Mouse (Mus musculus): Measurements from ENCODE around the gene Wsb1. TPM values are rescaled to one million over a fixed set of nuclear protein-coding genes. Genes with fewer than 3 reads are reported as not detected.

The Wsb1 gene
- total and polyA plus RNA-seq, 2 experiments from 2014 or later, result 215 to 277 TPM

DNA sequence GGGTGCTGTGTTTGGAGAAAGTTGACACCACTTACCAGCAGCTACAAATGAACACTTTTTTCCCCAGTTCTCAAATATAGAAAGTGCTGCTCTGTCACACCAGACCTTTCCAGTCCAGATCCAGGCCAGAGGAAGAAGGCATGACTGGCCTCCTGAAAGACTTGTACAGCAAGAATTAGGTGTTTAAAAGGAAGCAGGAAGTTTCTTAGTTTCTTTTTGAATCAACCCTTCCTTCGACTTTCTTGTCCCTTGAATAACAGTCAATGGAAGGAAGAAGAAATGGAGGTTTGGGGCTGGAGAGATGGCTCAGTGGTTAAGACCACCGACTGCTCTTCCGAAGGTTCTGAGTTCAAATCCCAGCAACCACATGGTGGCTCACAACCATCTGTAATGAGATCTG, 38.6 kb upstream of the Wsb1 start:
- ATAC-seq (no peak), DNase-seq (no peak)
- Histone ChIP-seq H3K9ac (no peak overlapping the region), H3K4me1 (ENCODE audit: insufficient read depth) (no peaks in the 10 kb centered on the region), H3K27me3 (ENCODE audit: insufficient read depth, low read length) (no peaks in the 10 kb centered on the region), H3K9me3 (ENCODE audit: low read length) (no peaks in the 10 kb centered on the region), H3K36me3 (ENCODE audit: insufficient read depth) (no peaks in the 10 kb centered on the region), H3K4me2 (ENCODE audit: low read depth) (no peak overlapping the region), H3K4me3 (ENCODE audit: low read depth, low read length) (no peak overlapping the region), H3K27ac (ENCODE audit: low read depth, low read length) (no peak overlapping the region)
- 92% methylated on average over 3 of the region's 3 CpGs for WGBS
- TF ChIP-seq CTCF (IDR thresholded peaks at IDR 0.05; ENCODE audit: low read depth), result no peak

DNA sequence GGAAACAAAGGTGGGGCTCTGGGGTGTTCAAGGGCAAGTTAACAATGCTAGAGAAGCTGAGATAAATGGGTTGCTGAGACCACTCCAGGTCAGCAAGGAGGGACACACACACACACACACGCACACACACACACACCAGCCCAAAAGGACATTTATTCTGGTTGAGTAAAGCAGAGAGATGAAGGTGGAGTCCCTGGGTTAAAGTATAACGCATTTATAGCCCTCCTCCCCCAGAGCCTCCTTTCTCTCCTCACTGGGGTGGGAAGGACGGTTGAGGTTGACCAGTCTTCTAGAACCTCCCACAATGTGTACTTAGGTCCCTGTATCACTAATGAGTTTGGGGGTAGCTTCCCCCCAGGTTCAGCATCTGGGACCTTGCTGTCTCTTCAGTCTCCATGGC, 37.7 kb upstream of the Wsb1 start:
- no peak for DNase-seq
- Histone ChIP-seq H3K4me3 (ENCODE audit: low read depth, low read length) (no peak overlapping the region), H3K27me3 (ENCODE audit: insufficient read depth, low read length) (no peaks in the 10 kb centered on the region), H3K36me3 (ENCODE audit: insufficient read depth) (no peaks in the 10 kb centered on the region), H3K9ac (no peak overlapping the region), H3K9me3 (ENCODE audit: low read length) (no peaks in the 10 kb centered on the region), H3K4me1 (ENCODE audit: insufficient read depth) (no peaks in the 10 kb centered on the region), H3K27ac (ENCODE audit: low read depth, low read length) (no peak overlapping the region), H3K4me2 (ENCODE audit: low read depth) (no peak overlapping the region)
- no peak for TF ChIP-seq CTCF (IDR thresholded peaks at IDR 0.05; ENCODE audit: low read depth)
- no peak for ATAC-seq
- WGBS, result 83% methylated on average over 3 of the region's 3 CpGs

DNA sequence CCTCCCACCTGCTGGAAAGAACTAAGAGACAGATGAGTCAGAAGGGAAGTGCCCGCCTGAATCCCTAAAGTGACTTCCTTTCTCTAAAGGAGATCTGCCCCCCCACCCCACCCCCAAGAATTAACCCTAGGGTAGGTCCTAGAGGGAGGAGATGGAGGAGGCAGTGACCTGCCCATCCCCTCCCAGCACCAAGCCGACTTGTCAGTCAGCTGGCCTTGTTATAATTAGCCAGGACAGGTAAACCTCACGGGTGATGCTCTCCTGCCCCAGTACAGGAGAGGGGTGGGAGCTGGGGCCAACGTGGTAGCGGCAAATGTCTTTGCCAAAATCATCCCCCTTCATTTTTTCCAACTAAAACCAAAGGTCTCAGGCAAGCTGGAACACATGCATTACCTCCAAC, 37.2 kb upstream of the Wsb1 start:
- Histone ChIP-seq H3K27ac (ENCODE audit: low read depth, low read length) (no peak overlapping the region), H3K4me3 (ENCODE audit: low read depth, low read length) (no peak overlapping the region), H3K4me2 (ENCODE audit: low read depth) (no peak overlapping the region), H3K9me3 (ENCODE audit: low read length) (no peaks in the 10 kb centered on the region), H3K36me3 (ENCODE audit: insufficient read depth) (no peaks in the 10 kb centered on the region), H3K27me3 (ENCODE audit: insufficient read depth, low read length) (no peaks in the 10 kb centered on the region), H3K4me1 (ENCODE audit: insufficient read depth) (no peaks in the 10 kb centered on the region), H3K9ac (no peak overlapping the region)
- DNase-seq, result no peak
- ATAC-seq, result no peak
- 67% methylated on average over 5 of the region's 5 CpGs for WGBS
- no peak for TF ChIP-seq CTCF (IDR thresholded peaks at IDR 0.05; ENCODE audit: low read depth)

DNA sequence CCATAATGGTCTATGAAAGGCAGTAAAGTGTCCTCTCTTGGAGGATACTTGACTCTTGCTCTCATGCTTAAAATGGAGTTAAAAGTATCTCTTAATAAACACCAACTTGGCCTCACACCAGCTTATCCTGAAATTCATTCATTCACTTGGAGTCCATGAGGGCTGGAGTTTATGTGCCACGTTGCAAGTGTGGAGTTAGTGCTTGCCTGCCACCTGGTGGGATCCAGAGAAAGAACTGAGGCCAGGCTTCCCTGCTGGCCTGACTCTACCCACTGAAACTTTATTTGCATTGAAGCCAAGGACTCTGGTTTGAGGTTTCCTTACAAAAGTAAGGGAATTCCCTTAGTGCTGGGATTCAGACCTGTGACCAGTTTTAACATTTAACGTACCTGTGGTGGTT, 36.0 kb upstream of the Wsb1 start:
- DNase-seq, result peak; percentile 55
- Histone ChIP-seq H3K9me3 (ENCODE audit: low read length) (no peaks in the 10 kb centered on the region), H3K4me2 (ENCODE audit: low read depth) (no peak overlapping the region), H3K27ac (ENCODE audit: low read depth, low read length) (no peak overlapping the region), H3K4me3 (ENCODE audit: low read depth, low read length) (no peak overlapping the region), H3K4me1 (ENCODE audit: insufficient read depth) (no peaks in the 10 kb centered on the region), H3K27me3 (ENCODE audit: insufficient read depth, low read length) (no peaks in the 10 kb centered on the region), H3K9ac (no peak overlapping the region), H3K36me3 (ENCODE audit: insufficient read depth) (no peaks in the 10 kb centered on the region)
- TF ChIP-seq CTCF (IDR thresholded peaks at IDR 0.05; ENCODE audit: low read depth), result peak; percentile 71
- WGBS, result 49% methylated on average over 2 of the region's 2 CpGs
- ATAC-seq, result no peak

DNA sequence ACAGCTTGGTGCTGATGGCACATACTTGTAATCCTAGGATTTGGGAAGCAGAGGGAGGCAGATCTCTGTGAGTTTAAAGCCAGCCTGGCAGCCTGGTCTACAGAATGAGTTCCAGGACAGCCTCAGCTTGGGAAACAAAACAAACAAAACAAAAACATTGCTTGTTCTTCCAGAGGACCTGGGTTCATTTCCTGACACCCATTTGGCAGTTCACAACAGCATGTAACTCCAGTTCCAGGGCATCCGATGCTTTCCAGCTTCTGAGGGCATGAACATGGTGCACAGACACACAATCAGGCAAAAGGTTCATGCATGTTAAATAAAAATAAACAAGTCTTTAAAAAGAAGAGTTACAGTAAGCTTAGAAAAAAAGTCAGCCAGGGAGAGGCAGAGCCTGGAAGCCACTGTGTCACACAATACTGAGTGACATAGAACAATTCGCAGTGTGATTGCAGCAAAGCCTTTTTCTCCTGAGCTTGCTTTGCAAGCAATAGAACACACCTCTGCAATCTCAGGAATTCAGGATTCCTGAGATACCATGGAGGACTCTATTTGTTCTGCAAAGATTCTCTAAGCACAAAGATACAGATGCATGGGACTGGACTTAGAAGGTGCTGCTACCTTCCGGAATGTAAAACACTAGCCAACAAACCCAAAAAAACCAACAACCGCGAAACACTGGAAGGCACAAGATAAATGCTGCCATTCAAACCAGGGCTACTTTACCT, 34.6 kb upstream of the Wsb1 start:
- no peaks in the 10 kb centered on the region for H3K27me3 ChIP-seq (ENCODE audit: insufficient read depth, low read length)
- no peak for TF ChIP-seq CTCF (IDR thresholded peaks at IDR 0.05; ENCODE audit: low read depth)
- no peaks in the 10 kb centered on the region for H3K36me3 ChIP-seq (ENCODE audit: insufficient read depth)
- no peak overlapping the region for H3K4me2 ChIP-seq (ENCODE audit: low read depth)
- 0 out of 2 replicates have a peak, but pooled peaks cover 3% of the 10 kb centered on the region for H3K9me3 ChIP-seq (ENCODE audit: low read length)
- DNase-seq (no peak), ATAC-seq (no peak)
- no peak overlapping the region for H3K9ac ChIP-seq
- WGBS, result 84% methylated on average over 5 of the region's 5 CpGs
- no peaks in the 10 kb centered on the region for H3K4me1 ChIP-seq (ENCODE audit: insufficient read depth)
- no peak overlapping the region for H3K27ac ChIP-seq (ENCODE audit: low read depth, low read length)
- H3K4me3 ChIP-seq (ENCODE audit: low read depth, low read length), result no peak overlapping the region

DNA sequence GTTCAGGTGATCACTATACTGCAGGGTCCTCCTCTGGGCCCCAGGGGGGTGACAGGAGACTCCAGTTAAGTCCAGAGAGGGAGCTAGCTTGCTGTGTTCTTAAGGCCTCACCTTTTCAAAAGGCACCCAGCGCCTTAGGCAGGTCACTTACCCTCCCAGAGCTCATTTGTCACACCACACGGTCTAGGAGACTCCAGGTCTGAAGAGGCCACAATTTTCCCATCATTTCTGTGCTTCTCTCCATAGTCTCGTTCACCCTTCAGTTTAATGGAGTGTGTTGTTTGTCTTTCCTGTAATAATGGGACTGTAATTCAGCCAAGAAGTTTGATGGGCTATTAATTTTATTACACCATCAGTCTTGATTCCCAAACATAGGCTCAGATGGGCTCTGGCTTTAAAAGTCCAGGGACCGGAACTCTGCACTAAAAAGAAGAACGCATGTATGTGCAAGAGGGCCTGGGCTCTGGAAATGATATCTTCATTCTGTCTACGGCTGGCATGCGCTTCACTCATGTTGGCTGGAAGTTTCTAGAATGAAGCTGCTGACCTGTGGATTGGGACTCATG, 33.9 kb upstream of the Wsb1 start:
- Histone ChIP-seq H3K36me3 (ENCODE audit: insufficient read depth) (no peaks in the 10 kb centered on the region), H3K4me3 (ENCODE audit: low read depth, low read length) (no peak overlapping the region), H3K9me3 (ENCODE audit: low read length) (0 out of 2 replicates have a peak, but pooled peaks cover 3% of the 10 kb centered on the region), H3K27me3 (ENCODE audit: insufficient read depth, low read length) (no peaks in the 10 kb centered on the region), H3K9ac (no peak overlapping the region), H3K27ac (ENCODE audit: low read depth, low read length) (no peak overlapping the region), H3K4me1 (ENCODE audit: insufficient read depth) (no peaks in the 10 kb centered on the region), H3K4me2 (ENCODE audit: low read depth) (no peak overlapping the region)
- TF ChIP-seq CTCF (IDR thresholded peaks at IDR 0.05; ENCODE audit: low read depth), result no peak
- ATAC-seq (no peak), DNase-seq (no peak)
- 79% methylated on average over 7 of the region's 7 CpGs for WGBS

DNA sequence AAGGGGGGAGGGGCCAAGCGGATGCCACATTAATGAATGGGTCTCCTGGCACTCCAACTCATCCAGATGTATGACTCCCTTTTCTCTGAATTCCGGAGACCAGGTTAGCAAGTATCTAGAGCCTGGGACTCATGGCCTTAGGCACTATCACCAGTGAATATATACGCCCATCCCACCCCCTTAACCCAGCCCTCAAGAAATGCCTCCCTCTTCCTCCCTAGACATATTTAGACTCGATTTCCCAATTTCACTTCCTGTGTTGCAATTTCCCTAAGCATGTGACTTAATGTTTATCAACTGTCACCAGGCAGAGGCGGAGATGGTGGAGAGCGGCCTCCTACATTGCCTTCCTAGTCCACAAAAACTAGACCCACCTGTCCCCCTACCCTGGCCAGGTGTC, 33.0 kb upstream of the Wsb1 start:
- Histone ChIP-seq H3K4me3 (ENCODE audit: low read depth, low read length) (no peak overlapping the region), H3K27ac (ENCODE audit: low read depth, low read length) (no peak overlapping the region), H3K4me1 (ENCODE audit: insufficient read depth) (no peaks in the 10 kb centered on the region), H3K4me2 (ENCODE audit: low read depth) (no peak overlapping the region), H3K27me3 (ENCODE audit: insufficient read depth, low read length) (no peaks in the 10 kb centered on the region), H3K36me3 (ENCODE audit: insufficient read depth) (no peaks in the 10 kb centered on the region), H3K9ac (no peak overlapping the region), H3K9me3 (ENCODE audit: low read length) (0 out of 2 replicates have a peak, but pooled peaks cover 3% of the 10 kb centered on the region)
- TF ChIP-seq CTCF (IDR thresholded peaks at IDR 0.05; ENCODE audit: low read depth), result no peak
- ATAC-seq (no peak), DNase-seq (no peak)
- WGBS, result 84% methylated on average over 6 of the region's 6 CpGs
